Mouse (Mus musculus) heart, postnatal 14 days (tissue): ENCODE results near the gene Ubp1. TPM values are rescaled to one million over a fixed set of nuclear protein-coding genes. Genes with fewer than 3 reads are reported as not detected.

Source experiments
- DNase-seq, 2 experiments: peaks; one replicate each; pipeline ENCODE4 v3.0.0; 2021 to 2022
- intact Hi-C: fragments of 180-260 bp; cut with DNase I; formaldehyde crosslinking; loops from one replicate; pipeline ENCODE4 v1.15.1; 2025
- total RNA-seq, 2 experiments: library from RNA; stranded (reverse); gene quantifications; 2 replicates each; pipeline ENCODE4 v1.2.3; 2021

Ubp1 gene
- total RNA-seq, 2 experiments from 2014 or later: 28.8 to 32.0 TPM

DNA sequence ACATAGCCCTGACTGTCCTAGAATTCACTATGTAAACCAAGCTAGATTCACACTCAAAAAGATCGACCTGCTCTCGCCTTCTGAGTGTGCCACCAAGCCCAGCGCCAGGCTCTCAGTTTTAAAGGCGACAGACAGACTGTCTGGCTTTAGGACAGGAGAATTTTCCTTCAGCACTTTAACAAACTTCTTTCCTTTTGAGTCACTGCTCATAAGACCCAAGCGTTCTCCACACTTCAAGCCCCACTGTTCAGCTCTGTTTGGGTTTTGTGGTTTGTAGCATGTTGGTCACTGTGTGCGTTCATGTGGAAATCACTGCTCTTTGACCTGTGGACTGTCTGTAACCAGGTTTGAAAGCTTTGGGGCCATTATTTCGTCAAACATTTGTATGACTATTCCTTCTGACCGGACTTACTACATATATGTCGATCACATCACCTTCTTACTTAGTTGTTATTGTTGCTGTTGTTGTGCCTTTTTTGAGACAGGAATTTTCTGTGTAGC, 77.2 kb downstream of the Ubp1 start:
- no peak for DNase-seq
- intact Hi-C loops: no loop called here

DNA sequence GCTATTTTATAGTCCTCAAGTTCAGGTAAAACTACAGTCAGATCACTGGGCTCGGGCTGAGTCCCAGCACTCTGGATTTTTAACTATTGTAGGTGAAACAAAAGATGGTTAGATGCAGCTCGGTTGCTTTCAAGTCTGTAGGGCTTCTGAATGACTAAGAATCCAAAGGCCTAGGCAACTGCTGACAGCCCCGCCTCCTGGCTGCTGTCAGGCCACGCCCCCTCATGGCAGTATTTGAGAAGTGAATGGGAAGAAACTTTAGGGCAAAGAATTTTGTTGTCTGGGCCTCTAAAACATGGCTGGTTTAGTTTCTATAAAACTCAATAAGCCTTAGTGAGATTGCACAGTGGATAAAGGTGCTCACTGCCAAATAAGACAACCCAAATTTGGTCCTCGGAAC, 78.8 kb downstream of the Ubp1 start:
- intact Hi-C loops: no loop called here
- DNase-seq: no peak

DNA sequence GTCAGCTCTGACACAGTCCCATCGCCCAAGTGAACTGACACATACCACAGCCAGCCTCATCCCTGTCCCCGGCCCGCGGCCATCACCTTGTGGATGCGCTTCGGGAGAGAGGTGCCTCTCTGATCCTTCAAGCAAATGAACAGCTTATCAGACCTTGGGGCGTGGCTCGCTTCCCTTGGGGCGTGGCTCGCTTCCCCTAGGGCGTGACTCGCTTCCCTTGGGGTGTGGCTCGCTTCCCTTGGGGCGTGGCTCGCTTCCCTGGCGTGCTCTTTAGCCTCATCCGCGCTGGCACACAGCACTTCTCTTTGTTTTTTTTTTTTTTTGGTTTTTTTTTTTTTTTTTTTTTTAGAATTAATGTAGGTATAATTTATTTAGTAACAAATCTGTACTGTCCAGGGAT, 80.5 kb downstream of the Ubp1 start:
- no peak for DNase-seq
- intact Hi-C loops: no loop called here

DNA sequence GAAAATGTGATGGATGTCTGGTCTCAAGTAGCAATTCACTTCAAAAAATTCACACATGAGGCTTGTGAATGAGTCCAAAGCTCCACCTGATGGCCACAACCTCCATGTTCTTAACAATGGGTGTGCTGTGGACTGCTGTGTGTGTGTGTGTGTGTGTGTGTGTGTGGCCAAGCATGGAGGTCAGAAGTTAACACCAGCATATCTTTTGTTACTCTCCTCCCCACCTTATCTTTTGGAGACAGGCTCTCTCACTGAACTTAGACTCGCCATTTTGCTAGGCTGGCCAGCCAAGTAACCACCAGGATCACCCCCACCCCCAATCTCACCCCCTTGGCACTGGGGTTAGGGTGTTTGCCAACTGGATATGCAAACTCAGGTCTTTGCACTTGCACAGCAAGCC, 83.3 kb downstream of the Ubp1 start:
- intact Hi-C loops: no loop called here
- no peak for DNase-seq

DNA sequence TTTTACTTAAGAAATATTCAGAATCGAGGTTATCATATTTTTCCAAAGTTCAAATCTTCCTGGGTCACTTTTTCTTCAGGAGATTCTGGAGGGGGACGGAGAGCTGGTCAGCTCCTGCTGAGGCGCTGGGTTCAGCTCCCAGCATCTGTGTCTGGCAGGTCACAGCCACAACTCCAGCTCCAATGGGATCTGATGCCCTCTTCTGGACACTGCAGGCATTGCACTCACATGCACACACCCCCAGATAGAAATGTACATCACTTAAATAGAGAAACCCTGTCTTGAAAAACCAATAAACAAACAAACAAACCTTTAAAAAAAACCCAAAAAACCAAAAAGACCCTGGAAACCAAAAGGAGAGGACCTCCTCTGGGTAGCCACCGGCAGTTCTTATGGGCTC, 85.0 kb downstream of the Ubp1 start:
- intact Hi-C loops: no loop called here
- DNase-seq: no peak

DNA sequence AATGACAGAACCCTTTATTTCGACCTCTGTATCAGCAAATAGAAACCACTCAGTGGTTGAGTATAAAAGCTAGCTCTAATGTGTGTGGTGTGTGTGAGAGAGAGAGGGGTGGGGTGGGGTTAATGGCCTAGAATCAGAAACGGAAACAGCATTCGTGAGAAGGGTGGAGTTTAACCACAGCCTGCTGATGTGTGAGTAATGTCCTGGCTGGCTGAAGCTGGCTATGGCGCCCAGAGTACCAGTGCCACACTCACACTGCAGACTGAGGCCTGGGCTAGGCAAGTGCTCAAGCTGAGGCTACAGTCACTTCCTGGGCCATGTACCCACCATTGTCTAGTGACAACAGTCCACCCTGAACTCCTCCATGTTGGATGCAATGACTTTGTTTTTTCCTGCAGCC, 85.7 kb downstream of the Ubp1 start:
- DNase-seq: no peak
- intact Hi-C loops: no loop called here

DNA sequence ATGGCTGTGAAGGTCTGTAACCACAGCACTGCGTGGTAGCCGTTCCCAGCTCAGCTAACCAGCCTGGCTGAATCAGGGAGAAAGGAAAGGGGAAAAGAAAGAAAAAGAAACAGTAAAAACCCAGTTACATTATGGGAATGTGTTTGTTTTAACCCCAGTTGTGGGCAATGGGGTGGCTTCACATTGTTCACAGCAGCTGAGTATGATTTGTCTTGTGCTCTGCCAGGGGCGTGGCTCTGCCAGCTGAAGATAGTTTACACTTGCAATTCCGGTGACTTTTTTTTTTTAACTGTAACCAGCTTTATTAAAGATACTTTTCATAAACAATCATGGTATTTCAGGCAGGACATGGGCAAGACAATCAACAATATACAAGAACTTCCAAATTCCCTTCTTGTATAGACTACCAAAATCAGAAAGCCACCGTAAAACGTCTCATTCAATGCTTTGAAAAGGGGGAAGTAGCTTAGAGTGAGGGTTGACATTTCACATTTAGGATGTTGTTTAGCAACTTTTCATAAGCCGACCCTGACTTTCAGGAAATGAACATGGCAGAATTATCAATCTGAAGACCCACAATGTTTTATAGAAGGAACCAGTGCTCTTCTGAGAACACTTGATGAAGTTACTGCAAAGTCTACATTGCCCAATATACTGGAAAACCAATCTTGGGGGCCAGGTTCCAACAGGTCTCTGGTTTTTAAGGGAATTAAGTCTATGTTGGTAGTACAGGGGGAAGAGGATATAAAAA, 88.5 kb downstream of the Ubp1 start:
- intact Hi-C loops: no loop called here
- DNase-seq: no peak

DNA sequence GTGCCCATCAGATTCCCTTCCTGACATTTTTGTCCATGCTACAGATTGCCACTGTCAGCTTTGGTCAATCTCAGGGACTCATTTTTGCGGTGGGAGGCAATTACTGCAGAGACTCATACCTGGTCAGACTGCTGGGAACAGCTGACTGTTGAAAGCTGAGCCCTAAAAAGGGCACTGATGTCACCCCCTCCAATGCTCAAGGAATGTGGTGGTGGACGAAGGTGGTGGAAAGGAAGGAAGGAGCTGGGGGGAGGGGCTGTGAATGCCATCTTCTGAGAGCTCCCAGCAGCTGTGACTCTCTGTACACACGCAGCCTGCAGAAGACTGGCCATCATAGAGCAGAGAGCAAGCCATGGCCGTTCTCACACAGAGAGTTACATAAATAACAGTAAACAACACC, 91.4 kb downstream of the Ubp1 start:
- intact Hi-C loops: no loop called here

DNA sequence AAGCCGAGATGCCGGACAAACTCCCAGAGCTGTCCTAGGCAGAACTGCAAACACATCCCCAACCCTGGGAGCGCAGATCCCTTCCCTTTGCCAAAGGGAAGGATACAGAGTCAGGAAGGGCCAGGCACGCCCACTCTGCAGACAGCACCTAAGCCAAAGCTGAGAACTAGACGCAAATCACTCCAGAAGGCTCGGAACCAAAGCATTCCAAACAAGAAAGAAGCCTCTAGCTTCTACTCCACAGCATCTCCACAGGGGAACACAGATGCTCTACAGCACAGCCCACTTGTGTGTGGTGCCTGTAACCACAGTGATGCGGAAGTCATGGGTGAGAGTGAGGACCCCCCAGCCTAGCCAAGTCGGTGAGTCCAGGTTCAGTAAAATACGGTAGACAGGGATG, 94.4 kb downstream of the Ubp1 start:
- no peak for DNase-seq
- intact Hi-C loops: no loop called here

More for the DNA sequence above, 91.4 kb downstream of the Ubp1 start:
- no peak for DNase-seq

DNA sequence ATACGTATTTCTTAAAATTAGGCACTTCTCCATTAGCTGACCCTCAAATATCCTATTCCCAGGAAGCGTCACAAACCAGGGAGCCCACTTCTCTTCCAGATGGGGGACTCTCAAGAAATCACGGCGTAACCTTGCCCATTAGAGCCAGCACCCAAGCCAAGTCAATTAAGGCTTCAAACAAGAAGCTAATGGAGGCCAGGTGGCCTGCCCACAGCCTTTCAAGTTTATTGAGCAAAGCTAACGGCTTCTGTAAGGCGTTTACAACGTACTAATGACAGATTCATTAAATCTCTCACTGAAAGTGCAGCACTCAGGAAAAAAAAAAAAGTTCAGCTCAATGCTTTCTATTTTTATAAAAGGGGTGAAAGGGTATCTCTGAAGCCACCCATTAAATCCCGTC, 95.1 kb downstream of the Ubp1 start:
- intact Hi-C loops: no loop called here
- no peak for DNase-seq

DNA sequence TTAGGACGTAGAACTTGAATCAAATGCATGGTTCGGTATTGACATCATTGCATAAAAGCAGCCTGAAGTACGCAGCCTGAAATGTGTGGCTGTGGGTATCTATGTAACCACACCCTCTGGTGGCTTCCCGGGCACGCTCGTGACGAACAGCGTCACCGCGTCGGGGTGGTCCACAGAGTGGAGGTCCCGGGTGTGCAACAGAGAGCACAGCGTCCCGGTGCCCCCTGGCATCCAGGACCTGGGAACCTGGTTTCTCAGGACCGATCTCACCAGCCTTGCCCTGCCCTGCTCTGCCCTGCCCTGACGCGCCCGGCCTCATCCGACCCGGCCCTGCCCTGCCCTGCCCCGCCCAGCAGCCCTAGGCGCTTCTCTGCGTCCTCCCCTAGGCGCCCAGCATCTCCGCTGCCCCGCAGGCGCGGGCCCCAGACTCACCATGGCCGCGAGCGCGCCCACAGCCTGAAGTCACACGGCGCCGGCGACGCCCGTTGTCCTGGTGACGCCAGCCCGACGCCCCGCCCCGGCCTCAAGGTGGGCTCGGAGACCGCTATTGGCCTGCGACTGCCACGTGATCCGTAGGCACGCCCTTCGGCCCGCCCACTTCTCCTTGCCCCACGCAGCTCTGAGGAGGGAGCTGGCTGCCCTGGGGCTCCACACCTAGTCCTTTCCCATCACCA, 95.7 kb downstream of the Ubp1 start:
- intact Hi-C loops: no loop called here
- DNase-seq: peak; percentile 40 to 64

Other genes with a start within 250 kb of the Ubp1 start
- gene Pdcd6ip, start 222.7 kb upstream of the Ubp1 start, total RNA-seq: 10 to 100 TPM; 66.6 to 68.6 TPM
- gene Clasp2, start 189.5 kb upstream of the Ubp1 start, total RNA-seq: 10 to 100 TPM; 49.1 to 50.3 TPM
- gene Fbxl2, start 115.3 kb downstream of the Ubp1 start, total RNA-seq: under 1 TPM; 0.93 TPM
- gene Susd5, start 126.2 kb downstream of the Ubp1 start, total RNA-seq: 1 to 10 TPM in 1 of 2 experiments, under 1 TPM in 1; 0.73 to 1.1 TPM